Mouse (Mus musculus) lung, postnatal 4 days (tissue): ENCODE measurements around the gene Calm3.

Experiments used
- DNase-seq, 2 experiments: peaks; one replicate each; pipeline ENCODE4 v3.0.0; 2021

Gene Calm3

GRCm38 (mm10) chr7:16914453-16915343 lies 9.2 kb downstream of the Calm3 start:
- peak in 1 of 2 experiments; percentile 21 for DNase-seq

GRCm38 (mm10) chr7:16913806-16914452 lies 10.0 kb downstream of the Calm3 start:
- peak; percentile 69 to 83 for DNase-seq

- DNase-seq: peak in 1 of 2 experiments; percentile 47
Observed at GRCm38 (mm10) chr7:16912360-16912759, 11.6 kb downstream of the Calm3 start.

- DNase-seq: no peak
Observed at GRCm38 (mm10) chr7:16911904-16912303, 12.0 kb downstream of the Calm3 start.

- DNase-seq: peak; percentile 54 to 58
Observed at GRCm38 (mm10) chr7:16909909-16910308, 14.0 kb downstream of the Calm3 start.

GRCm38 (mm10) chr7:16908859-16909258 lies 15.1 kb downstream of the Calm3 start:
- DNase-seq: no peak

- peak in 1 of 2 experiments; percentile 19 for DNase-seq
Observed at GRCm38 (mm10) chr7:16908367-16908766, 15.5 kb downstream of the Calm3 start.

GRCm38 (mm10) chr7:16907842-16908241 lies 16.1 kb downstream of the Calm3 start:
- peak in 1 of 2 experiments; percentile 19 for DNase-seq

- DNase-seq: peak in 1 of 2 experiments; percentile 22
Observed at GRCm38 (mm10) chr7:16906889-16907559, 16.9 kb downstream of the Calm3 start.

- peak in 1 of 2 experiments; percentile 65 for DNase-seq
Observed at GRCm38 (mm10) chr7:16906281-16906680, 17.6 kb downstream of the Calm3 start, which contains the start of gene Ptgir. Gene Ptgir (plus strand): TSS chr7:16906490.

GRCm38 (mm10) chr7:16905491-16906021 lies 18.4 kb downstream of the Calm3 start:
- DNase-seq: peak; percentile 54 to 55

GRCm38 (mm10) chr7:16904120-16904675 lies 19.7 kb downstream of the Calm3 start:
- peak in 1 of 2 experiments; percentile 27 for DNase-seq

GRCm38 (mm10) chr7:16903439-16903955 lies 20.4 kb downstream of the Calm3 start:
- peak in 1 of 2 experiments; percentile 17 for DNase-seq

- DNase-seq: no peak
Observed at GRCm38 (mm10) chr7:16900526-16900925, 23.4 kb downstream of the Calm3 start.

- no peak for DNase-seq
Observed at GRCm38 (mm10) chr7:16895511-16895910, 28.4 kb downstream of the Calm3 start.

GRCm38 (mm10) chr7:16895000-16895399 lies 28.9 kb downstream of the Calm3 start:
- peak; percentile 86 to 88 for DNase-seq

GRCm38 (mm10) chr7:16894279-16894678 lies 29.6 kb downstream of the Calm3 start:
- no peak for DNase-seq

- DNase-seq: no peak
Observed at GRCm38 (mm10) chr7:16893612-16894011, 30.3 kb downstream of the Calm3 start.

GRCm38 (mm10) chr7:16892352-16892730 lies 31.6 kb downstream of the Calm3 start:
- no peak for DNase-seq

- peak; percentile 88 to 89 for DNase-seq
Observed at GRCm38 (mm10) chr7:16891641-16892351, 32.1 kb downstream of the Calm3 start, which contains the start of gene Gng8. Gene Gng8 (plus strand): TSS chr7:16891786.

GRCm38 (mm10) chr7:16890944-16891343 lies 33.0 kb downstream of the Calm3 start:
- DNase-seq: peak; percentile 85 to 94
